Mouse (Mus musculus): Measurements from ENCODE around the gene Ist1. TPM values are rescaled to one million over a fixed set of nuclear protein-coding genes. Genes with fewer than 3 reads are reported as not detected.

The Ist1 gene
- 34.1 and 36.9 TPM in 2 replicates for polyA plus RNA-seq (2015; fragmentation: Nextera tagmentation; extraction: Ambion mirVana)

- Histone ChIP-seq H3K27ac (replicated peaks) (peak within 1 kb of the TSS; percentile 87), H3K9me3 (replicated peaks) (no peaks in the 10 kb centered on the region), H3K4me1 (replicated peaks) (peaks cover 32% of the 10 kb centered on the region), H3K4me2 (peak within 1 kb of the TSS; percentile 89), H3K27me3 (no peaks in the 10 kb centered on the region), H3K4me3 (replicated peaks) (peak within 1 kb of the TSS; percentile 99), H3K36me3 (replicated peaks) (no peaks in the 10 kb centered on the region), H3K9ac (peak within 1 kb of the TSS; percentile 94)
- ATAC-seq (ENCODE audit: insufficient read depth): peak; percentile 99
- under 1% methylated on average over 57 of the region's 57 CpGs for WGBS (ENCODE audit: insufficient replicate concordance)
These were observed at the start of gene Ist1 for GRCm38 (mm10) chr8:109693146-109693900. Gene Ist1 (minus strand): TSS chr8:109693260.

GRCm38 (mm10) chr8:109738049-109738380, 45.0 kb upstream of the Ist1 start:
- Histone ChIP-seq H3K9me3 (replicated peaks) (no peaks in the 10 kb centered on the region), H3K27me3 (no peaks in the 10 kb centered on the region), H3K36me3 (replicated peaks) (peaks cover 17% of the 10 kb centered on the region), H3K4me3 (replicated peaks) (peak overlapping the region; percentile 87), H3K4me2 (peak overlapping the region; percentile 90), H3K27ac (replicated peaks) (peak overlapping the region; percentile 77; the same call in 1 of the 2 replicates), H3K9ac (peak overlapping the region; percentile 86), H3K4me1 (replicated peaks) (peaks cover 19% of the 10 kb centered on the region)
- ATAC-seq (ENCODE audit: insufficient read depth): peak; percentile 6; the same call in 1 of the 2 replicates
- WGBS (ENCODE audit: insufficient replicate concordance): 84% methylated on average over 1 of the region's 1 CpGs

GRCm38 (mm10) chr8:109737237-109738048, 44.4 kb upstream of the Ist1 start, which contains the start of gene Atxn1l:
Gene Atxn1l (minus strand): TSS chr8:109737739.
- Histone ChIP-seq H3K4me3 (replicated peaks) (peak within 1 kb of the TSS; percentile 87), H3K27me3 (no peaks in the 10 kb centered on the region), H3K9ac (peak within 1 kb of the TSS; percentile 86), H3K4me2 (peak within 1 kb of the TSS; percentile 90), H3K9me3 (replicated peaks) (no peaks in the 10 kb centered on the region), H3K36me3 (replicated peaks) (peaks cover 23% of the 10 kb centered on the region), H3K27ac (replicated peaks) (peak within 1 kb of the TSS; percentile 77), H3K4me1 (replicated peaks) (peaks cover 19% of the 10 kb centered on the region)
- under 1% methylated on average over 59 of the region's 59 CpGs for WGBS (ENCODE audit: insufficient replicate concordance)
- ATAC-seq (ENCODE audit: insufficient read depth): peak; percentile 85

- Histone ChIP-seq H3K27me3 (no peaks in the 10 kb centered on the region), H3K4me2 (peak overlapping the region; percentile 90), H3K36me3 (replicated peaks) (peaks cover 29% of the 10 kb centered on the region), H3K4me1 (replicated peaks) (peaks cover 19% of the 10 kb centered on the region), H3K9me3 (replicated peaks) (no peaks in the 10 kb centered on the region), H3K27ac (replicated peaks) (peak overlapping the region; percentile 77), H3K9ac (peak overlapping the region; percentile 86), H3K4me3 (replicated peaks) (peak overlapping the region; percentile 87)
- ATAC-seq (ENCODE audit: insufficient read depth): 0 out of 2 replicates have a peak, but pooled peaks have one; percentile 5
- WGBS (ENCODE audit: insufficient replicate concordance): 3% methylated on average over 8 of the region's 8 CpGs
These were observed 43.8 kb upstream of the Ist1 start for GRCm38 (mm10) chr8:109736819-109737218.

GRCm38 (mm10) chr8:109734018-109734417, 41.0 kb upstream of the Ist1 start:
- Histone ChIP-seq H3K4me3 (replicated peaks) (no peak overlapping the region), H3K36me3 (replicated peaks) (peaks cover 38% of the 10 kb centered on the region), H3K9me3 (replicated peaks) (no peaks in the 10 kb centered on the region), H3K27ac (replicated peaks) (no peak overlapping the region), H3K27me3 (no peaks in the 10 kb centered on the region), H3K4me2 (no peak overlapping the region), H3K4me1 (replicated peaks) (peaks cover 19% of the 10 kb centered on the region), H3K9ac (no peak overlapping the region)
- ATAC-seq (ENCODE audit: insufficient read depth): no peak
- WGBS (ENCODE audit: insufficient replicate concordance): 74% methylated on average over 3 of the region's 3 CpGs

- Histone ChIP-seq H3K27ac (replicated peaks) (no peak overlapping the region), H3K36me3 (replicated peaks) (peaks cover 38% of the 10 kb centered on the region), H3K4me3 (replicated peaks) (no peak overlapping the region), H3K27me3 (no peaks in the 10 kb centered on the region), H3K4me1 (replicated peaks) (peaks cover 4% of the 10 kb centered on the region), H3K9ac (no peak overlapping the region), H3K4me2 (no peak overlapping the region), H3K9me3 (replicated peaks) (no peaks in the 10 kb centered on the region)
- 74% methylated on average over 3 of the region's 3 CpGs for WGBS (ENCODE audit: insufficient replicate concordance)
- no peak for ATAC-seq (ENCODE audit: insufficient read depth)
These were observed 38.0 kb upstream of the Ist1 start for GRCm38 (mm10) chr8:109731012-109731411.

GRCm38 (mm10) chr8:109725106-109725505, 32.0 kb upstream of the Ist1 start:
- Histone ChIP-seq H3K36me3 (replicated peaks) (peaks cover 53% of the 10 kb centered on the region), H3K27me3 (no peaks in the 10 kb centered on the region), H3K4me3 (replicated peaks) (no peak overlapping the region), H3K4me1 (replicated peaks) (no peaks in the 10 kb centered on the region), H3K27ac (replicated peaks) (no peak overlapping the region), H3K9me3 (replicated peaks) (no peaks in the 10 kb centered on the region), H3K4me2 (no peak overlapping the region), H3K9ac (no peak overlapping the region)
- 70% methylated on average over 3 of the region's 3 CpGs for WGBS (ENCODE audit: insufficient replicate concordance)
- no peak for ATAC-seq (ENCODE audit: insufficient read depth)

- Histone ChIP-seq H3K27me3 (no peaks in the 10 kb centered on the region), H3K36me3 (replicated peaks) (peaks cover 84% of the 10 kb centered on the region), H3K4me1 (replicated peaks) (no peaks in the 10 kb centered on the region), H3K27ac (replicated peaks) (no peak overlapping the region), H3K9me3 (replicated peaks) (no peaks in the 10 kb centered on the region), H3K9ac (no peak overlapping the region), H3K4me3 (replicated peaks) (no peak overlapping the region), H3K4me2 (no peak overlapping the region)
- 69% methylated on average over 5 of the region's 5 CpGs for WGBS (ENCODE audit: insufficient replicate concordance)
- no peak for ATAC-seq (ENCODE audit: insufficient read depth)
These were observed 21.9 kb upstream of the Ist1 start for GRCm38 (mm10) chr8:109714961-109715360.

- H3K27ac ChIP-seq (replicated peaks): no peak overlapping the region
- WGBS (ENCODE audit: insufficient replicate concordance): 86% methylated on average over 1 of the region's 1 CpGs
These were observed 19.5 kb upstream of the Ist1 start for GRCm38 (mm10) chr8:109712521-109712920.

GRCm38 (mm10) chr8:109707921-109708320, 14.9 kb upstream of the Ist1 start:
- H3K9ac ChIP-seq: no peak overlapping the region
- H3K36me3 ChIP-seq (replicated peaks): peaks cover 46% of the 10 kb centered on the region
- H3K9me3 ChIP-seq (replicated peaks): no peaks in the 10 kb centered on the region
- WGBS (ENCODE audit: insufficient replicate concordance): 69% methylated on average over 4 of the region's 4 CpGs
- no peak overlapping the region for H3K27ac ChIP-seq (replicated peaks)
- peaks cover 33% of the 10 kb centered on the region for H3K4me1 ChIP-seq (replicated peaks)
- no peak for ATAC-seq (ENCODE audit: insufficient read depth)
- H3K4me3 ChIP-seq (replicated peaks): no peak overlapping the region
- H3K27me3 ChIP-seq: peaks cover 13% of the 10 kb centered on the region
- no peak overlapping the region for H3K4me2 ChIP-seq

More at GRCm38 (mm10) chr8:109712521-109712920, 19.5 kb upstream of the Ist1 start:
- Histone ChIP-seq H3K9ac (no peak overlapping the region), H3K36me3 (replicated peaks) (peaks cover 80% of the 10 kb centered on the region), H3K27me3 (no peaks in the 10 kb centered on the region), H3K4me3 (replicated peaks) (no peak overlapping the region), H3K9me3 (replicated peaks) (no peaks in the 10 kb centered on the region), H3K4me1 (replicated peaks) (peaks cover 8% of the 10 kb centered on the region; the same call in 1 of the 2 replicates), H3K4me2 (no peak overlapping the region)
- ATAC-seq (ENCODE audit: insufficient read depth): no peak

GRCm38 (mm10) chr8:109706874-109707237, 13.8 kb upstream of the Ist1 start:
- Histone ChIP-seq H3K36me3 (replicated peaks) (peaks cover 37% of the 10 kb centered on the region), H3K4me1 (replicated peaks) (peaks cover 33% of the 10 kb centered on the region), H3K4me3 (replicated peaks) (peak overlapping the region; percentile 87), H3K4me2 (peak overlapping the region; percentile 98), H3K27me3 (peaks cover 23% of the 10 kb centered on the region), H3K9me3 (replicated peaks) (no peaks in the 10 kb centered on the region), H3K27ac (replicated peaks) (0 out of 2 replicates have a peak overlapping the region, but pooled peaks have one; percentile 65), H3K9ac (peak overlapping the region; percentile 96; the same call in 1 of the 2 replicates)
- ATAC-seq (ENCODE audit: insufficient read depth): 0 out of 2 replicates have a peak, but pooled peaks have one; percentile 16
- WGBS (ENCODE audit: insufficient replicate concordance): 12% methylated on average over 2 of the region's 2 CpGs
